Mouse (Mus musculus): ENCODE measurements at regions not wholly inside any gene's neighbourhood (a gene's known extent, or its start where the extent isn't known, plus 50 kb on each side); places are given as distances from the start of the nearest gene placed in this dataset.
"Not testable (repeated sequence)": the region's sequence is repeated elsewhere in the genome, so short reads cannot be mapped to it uniquely, and the experiment has no call there.

DNA sequence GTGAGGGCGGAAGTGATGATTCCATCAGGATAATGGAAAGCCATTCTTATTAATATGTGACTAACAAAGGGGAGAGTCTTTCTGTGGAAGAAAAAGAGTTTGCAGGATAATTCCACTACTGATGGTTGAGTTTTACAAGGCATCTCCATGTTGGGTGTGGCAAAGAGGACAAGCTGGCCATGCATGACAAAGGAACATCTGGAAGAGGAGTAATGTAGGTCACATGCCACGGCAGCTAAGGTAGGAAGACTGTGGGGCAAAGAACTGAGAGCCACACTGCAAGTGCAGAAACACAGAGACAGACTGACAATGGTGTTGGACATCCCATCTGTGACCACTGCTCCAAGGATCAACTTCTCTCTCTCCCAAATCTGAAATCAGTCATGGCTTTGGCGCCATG is 196.4 kb upstream of the Gdi2 start:
- no peak for DNase-seq (ENCODE audit: low spot score)
- Histone ChIP-seq H3K9me3 (replicated peaks) (peaks cover 73% of the 10 kb centered on the region), H3K36me3 (no peaks in the 10 kb centered on the region), H3K27ac (replicated peaks) (no peak overlapping the region), H3K4me1 (no peaks in the 10 kb centered on the region), H3K4me3 (no peak overlapping the region), H3K27me3 (ENCODE audit: low read depth, poor library complexity, severe bottlenecking) (no peaks in the 10 kb centered on the region)
- WGBS: 82% methylated on average over 3 of the region's 3 CpGs

DNA sequence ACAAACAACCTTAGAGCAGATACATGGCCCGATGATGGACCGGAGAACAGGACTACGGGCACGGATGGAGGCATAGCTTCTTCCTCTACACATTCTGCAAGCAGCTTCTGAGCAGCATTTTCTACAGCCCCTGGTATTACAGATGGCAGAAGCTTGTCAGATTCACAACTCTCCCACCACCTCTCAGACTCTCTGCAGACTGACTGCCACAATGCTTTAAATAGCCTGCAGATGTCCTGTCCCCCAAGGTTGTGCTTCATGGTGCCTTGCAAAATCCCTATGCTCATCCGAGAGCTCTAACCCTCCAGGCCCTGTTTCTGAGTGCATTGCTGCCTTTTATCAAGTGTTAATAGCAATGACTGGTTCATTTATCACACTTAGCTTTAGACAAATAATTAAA is 194.3 kb upstream of the Gdi2 start:
- H3K27me3 ChIP-seq (ENCODE audit: low read depth, poor library complexity, severe bottlenecking): no peaks in the 10 kb centered on the region
- 90% methylated on average over 5 of the region's 5 CpGs for WGBS
- H3K9me3 ChIP-seq (replicated peaks): peaks cover 60% of the 10 kb centered on the region
- no peaks in the 10 kb centered on the region for H3K36me3 ChIP-seq
- no peaks in the 10 kb centered on the region for H3K4me1 ChIP-seq
- H3K27ac ChIP-seq (replicated peaks): no peak overlapping the region
- DNase-seq (ENCODE audit: low spot score): no peak
- H3K4me3 ChIP-seq: no peak overlapping the region

DNA sequence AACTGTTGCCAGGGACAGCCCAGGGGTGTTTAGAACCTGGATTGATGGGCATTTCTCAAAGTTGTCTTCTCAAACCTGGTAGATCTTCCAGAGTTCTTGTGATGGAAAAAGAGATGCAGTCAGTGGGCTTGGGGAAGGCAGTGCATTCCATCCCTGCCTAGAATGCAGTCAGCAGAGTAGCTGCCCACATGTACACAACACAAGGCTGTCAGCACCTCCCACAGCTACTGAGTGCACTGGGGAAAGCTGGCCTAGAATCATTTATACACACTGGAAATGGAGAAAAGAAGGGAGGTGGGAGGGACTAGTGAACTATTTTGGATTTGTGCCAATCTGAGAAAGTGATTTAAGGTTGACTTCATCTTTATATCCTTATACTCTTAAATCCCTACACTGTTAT is 183.0 kb upstream of the Gdi2 start:
- Histone ChIP-seq H3K4me1 (peaks cover 19% of the 10 kb centered on the region), H3K9me3 (replicated peaks) (peaks cover 16% of the 10 kb centered on the region), H3K27me3 (ENCODE audit: low read depth, poor library complexity, severe bottlenecking) (peaks cover 32% of the 10 kb centered on the region)
- not testable (repeated sequence) for H3K27ac ChIP-seq (replicated peaks); H3K36me3 ChIP-seq; H3K4me3 ChIP-seq; DNase-seq (ENCODE audit: low spot score)

DNA sequence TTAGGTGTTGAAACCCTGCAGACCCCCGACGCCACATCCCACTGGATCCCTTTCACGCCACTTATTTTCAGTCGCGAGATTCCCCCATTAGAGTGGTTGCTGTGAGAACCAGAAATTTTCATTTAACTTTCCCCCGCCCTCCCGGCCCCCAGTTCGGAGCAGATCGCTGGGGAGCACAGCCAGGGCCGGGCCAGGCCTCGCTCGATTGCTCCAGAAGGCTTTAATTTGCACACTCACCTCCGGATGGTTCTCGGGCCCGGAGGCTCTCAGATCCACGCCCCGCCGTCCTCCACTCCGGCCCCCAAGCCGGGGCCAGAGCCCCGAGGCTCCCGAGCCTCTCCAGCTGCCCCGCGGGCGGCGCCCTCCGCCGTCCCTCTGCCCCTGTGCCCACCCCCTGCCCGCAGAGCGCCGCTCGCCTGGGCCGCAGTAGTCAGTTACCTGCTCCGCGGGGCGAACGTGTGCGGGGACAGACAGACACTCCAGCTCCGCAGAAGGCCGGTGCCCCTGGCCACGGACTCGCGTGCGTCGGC is 179.7 kb upstream of the Gdi2 start:
- Histone ChIP-seq H3K4me1 (peaks cover 32% of the 10 kb centered on the region), H3K27me3 (ENCODE audit: low read depth, poor library complexity, severe bottlenecking) (peaks cover 57% of the 10 kb centered on the region), H3K36me3 (no peaks in the 10 kb centered on the region), H3K27ac (replicated peaks) (no peak overlapping the region), H3K9me3 (replicated peaks) (peaks cover 8% of the 10 kb centered on the region; the same call in 1 of the 2 replicates), H3K4me3 (peak overlapping the region; percentile 60)
- DNase-seq (ENCODE audit: low spot score): peak; percentile 25
- WGBS: 2% methylated on average over 43 of the region's 45 CpGs

DNA sequence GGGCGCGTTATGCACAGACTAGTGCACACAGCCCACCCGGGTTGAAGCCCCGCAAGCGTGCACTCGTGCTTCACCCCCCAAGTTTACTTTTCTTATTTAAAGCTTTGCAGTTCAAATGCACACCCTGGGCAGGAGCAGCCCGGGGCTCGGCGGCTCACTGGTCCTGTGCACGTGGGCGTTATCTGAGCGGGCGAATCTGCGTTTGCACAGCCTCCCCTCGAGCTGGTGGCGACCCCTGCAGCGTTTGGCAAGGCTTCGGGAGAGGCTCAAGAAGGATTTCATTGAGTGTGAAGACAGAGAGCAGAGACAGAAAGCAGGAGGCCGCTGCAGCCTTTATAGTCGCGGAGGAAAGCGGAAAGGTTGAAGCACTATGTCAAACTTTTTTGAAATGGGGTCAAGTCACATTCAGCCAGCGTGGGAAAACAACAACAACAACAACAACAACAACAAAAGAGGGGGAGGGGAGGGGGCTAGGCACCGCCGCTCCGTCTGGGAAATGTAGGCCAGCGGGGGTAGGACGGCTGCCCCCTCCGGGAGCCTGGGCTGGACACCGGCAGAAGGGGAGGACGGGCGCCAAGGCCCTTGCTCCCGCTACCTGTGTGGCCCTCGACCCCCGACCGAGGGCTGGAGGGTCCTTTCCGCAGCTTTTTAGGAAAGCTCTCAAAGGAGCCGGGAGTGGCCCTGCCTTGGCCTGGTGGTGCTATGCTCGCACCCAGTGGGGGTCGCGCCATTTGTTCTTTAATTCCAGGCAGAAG is 178.7 kb upstream of the Gdi2 start:
- Histone ChIP-seq H3K9me3 (replicated peaks) (peaks cover 12% of the 10 kb centered on the region; the same call in 1 of the 2 replicates), H3K4me3 (peak overlapping the region; percentile 60), H3K4me1 (peaks cover 32% of the 10 kb centered on the region), H3K27me3 (ENCODE audit: low read depth, poor library complexity, severe bottlenecking) (peaks cover 57% of the 10 kb centered on the region), H3K27ac (replicated peaks) (no peak overlapping the region), H3K36me3 (no peaks in the 10 kb centered on the region)
- WGBS: 1% methylated on average over 41 of the region's 41 CpGs
- peak; percentile 45 for DNase-seq (ENCODE audit: low spot score)

DNA sequence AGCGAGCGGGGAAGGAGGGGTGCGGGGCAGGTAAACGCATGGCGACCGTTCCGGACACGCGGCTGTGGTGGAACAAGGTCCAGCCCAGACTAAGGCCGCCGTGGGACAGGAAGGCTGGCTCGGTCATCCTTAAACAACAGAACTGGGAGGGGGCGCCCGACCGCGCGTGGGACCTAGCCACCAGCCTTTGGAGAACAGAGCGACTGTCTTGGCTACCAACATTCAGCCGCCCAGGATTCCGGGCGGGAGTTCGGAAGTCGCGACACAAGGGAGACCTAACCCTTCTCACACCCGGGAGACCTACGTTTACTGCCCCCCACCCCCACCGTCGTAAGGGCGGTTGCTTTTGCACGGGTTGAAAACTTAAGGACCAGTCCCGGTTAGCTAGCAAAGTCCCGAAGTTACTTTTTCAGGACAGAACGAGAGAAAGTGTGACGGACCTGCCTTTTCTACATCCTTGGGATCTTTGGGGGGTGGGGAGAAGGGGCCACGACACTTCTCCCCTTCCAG is 178.1 kb upstream of the Gdi2 start:
- peaks cover 57% of the 10 kb centered on the region for H3K27me3 ChIP-seq (ENCODE audit: low read depth, poor library complexity, severe bottlenecking)
- not testable (repeated sequence) for H3K36me3 ChIP-seq
- WGBS: under 1% methylated on average over 35 of the region's 35 CpGs

DNA sequence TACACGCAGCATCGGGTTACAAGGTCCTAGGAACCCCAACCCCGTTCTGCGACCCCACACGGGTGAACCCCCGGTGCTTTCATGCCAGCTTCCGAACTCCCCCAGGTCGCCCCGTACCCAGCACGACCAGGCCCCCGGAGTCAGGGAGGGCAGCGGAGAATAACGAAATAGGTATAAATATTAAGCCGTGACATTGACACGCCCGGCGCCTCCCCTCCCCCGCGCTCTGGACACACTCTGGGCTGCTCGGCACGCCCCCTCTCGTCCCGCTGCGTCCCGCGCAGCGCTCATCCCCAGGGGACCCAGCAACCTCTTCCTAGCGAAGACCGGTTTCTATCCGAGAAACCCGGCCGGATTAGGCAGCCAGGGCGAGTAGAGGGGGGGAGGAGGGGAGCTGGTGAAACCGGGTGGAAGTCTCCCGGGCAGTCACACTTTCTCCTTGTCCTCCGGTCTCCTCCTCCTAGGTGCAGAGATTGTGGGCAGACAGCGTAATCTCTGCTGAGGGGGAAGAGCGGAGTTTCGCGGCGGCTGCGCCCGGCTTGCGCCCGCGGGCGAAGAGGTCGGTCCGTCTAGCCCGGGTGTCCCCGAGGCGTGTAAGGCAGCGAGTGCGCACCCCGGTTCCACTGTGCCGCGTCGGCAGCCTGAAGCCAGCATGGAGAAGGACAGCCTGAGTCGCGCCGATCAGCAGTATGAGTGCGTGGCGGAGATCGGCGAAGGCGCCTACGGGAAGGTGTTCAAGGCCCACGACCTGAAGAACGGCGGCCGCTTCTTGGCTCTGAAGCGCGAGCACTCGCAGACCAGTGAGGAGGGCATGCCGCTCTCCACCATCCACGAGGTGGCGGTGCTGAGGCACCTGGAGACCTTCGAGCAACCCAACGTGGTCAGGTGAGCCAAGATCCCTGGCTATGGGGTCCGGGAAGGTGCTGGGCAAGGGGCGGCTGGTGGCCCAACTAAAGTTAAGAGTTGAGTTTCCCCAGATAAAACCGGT is 177.1 kb upstream of the Gdi2 start:
- Histone ChIP-seq H3K27ac (replicated peaks) (no peak overlapping the region), H3K4me1 (peaks cover 32% of the 10 kb centered on the region), H3K36me3 (no peaks in the 10 kb centered on the region), H3K4me3 (peak overlapping the region; percentile 60), H3K9me3 (replicated peaks) (peaks cover 16% of the 10 kb centered on the region; the same call in 1 of the 2 replicates), H3K27me3 (ENCODE audit: low read depth, poor library complexity, severe bottlenecking) (peaks cover 53% of the 10 kb centered on the region)
- DNase-seq (ENCODE audit: low spot score): peak; percentile 64
- WGBS: under 1% methylated on average over 80 of the region's 82 CpGs

More for the DNA sequence above, 178.1 kb upstream of the Gdi2 start:
- Histone ChIP-seq H3K4me1 (peaks cover 32% of the 10 kb centered on the region), H3K4me3 (peak overlapping the region; percentile 60), H3K9me3 (replicated peaks) (peaks cover 16% of the 10 kb centered on the region; the same call in 1 of the 2 replicates)
- not testable (repeated sequence) for H3K27ac ChIP-seq (replicated peaks)
- DNase-seq (ENCODE audit: low spot score): peak; percentile 27

DNA sequence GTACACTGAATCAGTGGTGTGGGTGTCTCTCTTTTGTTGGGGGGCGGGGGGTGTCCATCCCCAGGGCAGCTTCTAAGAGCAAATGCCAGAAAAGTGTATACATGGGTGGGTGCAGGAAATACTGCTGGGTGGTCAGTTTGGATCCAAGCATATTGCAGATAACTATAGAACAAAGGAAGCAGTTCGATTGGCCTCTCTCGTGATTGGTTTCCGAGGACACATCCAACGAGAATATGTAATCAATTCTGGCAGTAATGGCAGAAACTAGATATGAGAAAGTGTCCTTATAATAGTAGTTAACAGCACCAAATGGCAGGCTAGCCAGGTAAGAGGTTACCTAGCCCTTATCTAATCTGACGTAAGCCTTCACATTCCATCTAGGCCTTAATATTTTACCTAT is 165.2 kb upstream of the Gdi2 start:
- Histone ChIP-seq H3K27me3 (ENCODE audit: low read depth, poor library complexity, severe bottlenecking) (no peaks in the 10 kb centered on the region), H3K4me1 (no peaks in the 10 kb centered on the region), H3K27ac (replicated peaks) (no peak overlapping the region), H3K36me3 (no peaks in the 10 kb centered on the region), H3K4me3 (no peak overlapping the region), H3K9me3 (replicated peaks) (peaks cover 19% of the 10 kb centered on the region; the same call in 1 of the 2 replicates)
- 68% methylated on average over 6 of the region's 6 CpGs for whole genome bisulfite sequencing
- DNase-seq (ENCODE audit: low spot score): peak; percentile 20

DNA sequence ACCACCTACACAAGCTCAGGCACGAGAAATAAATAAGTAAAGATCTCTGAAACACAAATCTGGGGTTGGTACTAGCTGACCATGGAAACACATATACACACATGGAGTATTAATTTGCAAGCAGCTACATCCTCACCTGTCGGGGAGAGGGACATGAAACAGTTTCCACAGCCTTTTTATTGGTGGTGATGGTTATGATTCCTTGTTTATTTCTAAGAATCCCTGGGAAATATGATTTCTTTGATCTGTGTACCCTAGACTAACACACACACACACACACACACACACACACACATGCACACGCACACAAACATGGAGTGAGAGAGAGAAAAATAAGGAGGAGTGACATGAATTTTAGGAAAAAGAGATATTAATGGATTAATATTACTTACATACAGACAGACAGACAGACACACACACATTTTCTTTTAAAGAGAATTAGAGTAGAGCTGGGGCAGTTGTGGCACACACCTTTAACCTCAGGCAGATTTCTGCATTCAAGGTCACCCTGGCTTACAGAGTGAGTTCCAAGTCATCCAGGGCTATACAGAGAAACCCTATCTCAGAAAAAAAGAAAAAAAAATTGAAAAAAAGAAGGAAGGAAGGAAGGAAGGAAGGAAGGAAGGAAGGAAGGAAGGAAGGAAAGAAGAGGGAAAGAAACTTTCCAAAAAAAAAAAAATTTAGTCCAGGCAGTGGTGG is 164.2 kb upstream of the Gdi2 start:
- DNase-seq (ENCODE audit: low spot score): peak; percentile 19
- H3K27ac ChIP-seq (replicated peaks); H3K4me3 ChIP-seq; H3K36me3 ChIP-seq; H3K27me3 ChIP-seq (ENCODE audit: low read depth, poor library complexity, severe bottlenecking); H3K4me1 ChIP-seq: not testable (repeated sequence)
- WGBS: 39% methylated on average over 3 of the region's 3 CpGs
- H3K9me3 ChIP-seq (replicated peaks): peaks cover 27% of the 10 kb centered on the region; the same call in 1 of the 2 replicates

DNA sequence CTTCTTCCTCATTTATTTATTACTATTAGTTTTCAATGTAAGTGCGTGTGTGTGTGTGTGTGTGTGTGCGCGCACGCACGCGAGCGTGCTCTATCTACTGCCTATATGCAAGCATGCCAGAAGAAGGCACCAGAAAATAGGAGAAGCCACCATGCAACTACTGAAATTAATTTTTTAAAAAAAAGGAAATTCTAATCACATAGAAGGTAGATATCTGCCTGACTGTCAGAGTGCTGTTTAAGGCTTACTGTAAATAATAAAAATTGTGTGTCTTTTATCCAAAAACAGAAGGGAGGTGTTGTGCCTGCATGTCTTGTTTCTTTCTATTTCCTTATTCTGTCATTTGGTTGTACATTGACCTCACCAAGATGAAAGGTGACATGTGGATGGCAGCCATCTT is 163.1 kb upstream of the Gdi2 start:
- H3K4me3 ChIP-seq: no peak overlapping the region
- no peaks in the 10 kb centered on the region for H3K27me3 ChIP-seq (ENCODE audit: low read depth, poor library complexity, severe bottlenecking)
- 96% methylated on average over 7 of the region's 7 CpGs for WGBS
- no peaks in the 10 kb centered on the region for H3K4me1 ChIP-seq
- peaks cover 37% of the 10 kb centered on the region for H3K9me3 ChIP-seq (replicated peaks)
- H3K27ac ChIP-seq (replicated peaks): no peak overlapping the region
- DNase-seq (ENCODE audit: low spot score): no peak
- no peaks in the 10 kb centered on the region for H3K36me3 ChIP-seq

DNA sequence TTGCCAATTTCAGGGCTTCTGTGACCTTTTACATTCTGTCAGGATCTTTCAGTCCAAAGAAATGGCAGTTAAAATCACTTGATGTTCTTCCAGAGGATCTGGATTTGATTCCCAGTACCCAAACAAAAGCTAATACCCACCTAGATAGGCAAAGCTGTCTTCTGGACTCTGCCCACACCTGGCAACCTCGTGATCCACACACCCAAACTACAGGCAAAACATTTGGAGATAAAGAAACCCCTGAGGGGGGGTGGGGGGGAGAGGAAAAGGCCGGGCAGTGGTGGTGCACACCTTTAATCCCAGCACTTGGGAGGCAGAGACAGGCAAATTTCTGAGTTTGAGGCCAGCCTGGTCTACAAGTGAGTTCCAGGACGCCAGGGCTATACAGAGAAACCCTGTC is 160.1 kb upstream of the Gdi2 start:
- peaks cover 53% of the 10 kb centered on the region for H3K9me3 ChIP-seq (replicated peaks)
- 68% methylated on average over 3 of the region's 3 CpGs for WGBS
- H3K27me3 ChIP-seq (ENCODE audit: low read depth, poor library complexity, severe bottlenecking); H3K4me3 ChIP-seq; H3K27ac ChIP-seq (replicated peaks); H3K4me1 ChIP-seq; DNase-seq (ENCODE audit: low spot score); H3K36me3 ChIP-seq: not testable (repeated sequence)

DNA sequence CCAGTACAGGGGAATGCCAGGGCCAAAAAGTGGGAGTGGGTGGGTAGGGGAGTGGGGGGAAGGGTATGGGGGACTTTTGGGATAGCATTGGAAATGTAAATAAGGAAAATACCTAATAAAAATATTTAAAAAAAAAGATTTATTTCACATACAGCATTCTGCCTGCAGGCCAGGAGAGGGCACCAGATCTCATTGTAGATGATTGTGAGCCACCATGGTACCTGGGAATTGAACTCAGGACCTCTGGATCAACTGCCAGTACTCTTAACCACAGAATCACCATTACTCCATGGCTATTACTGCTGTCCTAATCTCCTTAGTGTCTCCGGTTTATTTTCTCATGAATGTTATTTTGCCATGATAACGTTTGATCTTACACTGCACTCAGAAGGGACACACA is 132.1 kb upstream of the Gdi2 start:
- H3K4me3 ChIP-seq; DNase-seq (ENCODE audit: low spot score); H3K4me1 ChIP-seq; H3K27me3 ChIP-seq (ENCODE audit: low read depth, poor library complexity, severe bottlenecking); H3K27ac ChIP-seq (replicated peaks); H3K36me3 ChIP-seq: not testable (repeated sequence)
- peaks cover 10% of the 10 kb centered on the region for H3K9me3 ChIP-seq (replicated peaks)
- 82% methylated on average over 2 of the region's 2 CpGs for WGBS

Measured in midbrain, embryonic 10.5 days (tissue).